ENCODE assay signal across 13 mouse cellular contexts in the genomic region with DNA sequence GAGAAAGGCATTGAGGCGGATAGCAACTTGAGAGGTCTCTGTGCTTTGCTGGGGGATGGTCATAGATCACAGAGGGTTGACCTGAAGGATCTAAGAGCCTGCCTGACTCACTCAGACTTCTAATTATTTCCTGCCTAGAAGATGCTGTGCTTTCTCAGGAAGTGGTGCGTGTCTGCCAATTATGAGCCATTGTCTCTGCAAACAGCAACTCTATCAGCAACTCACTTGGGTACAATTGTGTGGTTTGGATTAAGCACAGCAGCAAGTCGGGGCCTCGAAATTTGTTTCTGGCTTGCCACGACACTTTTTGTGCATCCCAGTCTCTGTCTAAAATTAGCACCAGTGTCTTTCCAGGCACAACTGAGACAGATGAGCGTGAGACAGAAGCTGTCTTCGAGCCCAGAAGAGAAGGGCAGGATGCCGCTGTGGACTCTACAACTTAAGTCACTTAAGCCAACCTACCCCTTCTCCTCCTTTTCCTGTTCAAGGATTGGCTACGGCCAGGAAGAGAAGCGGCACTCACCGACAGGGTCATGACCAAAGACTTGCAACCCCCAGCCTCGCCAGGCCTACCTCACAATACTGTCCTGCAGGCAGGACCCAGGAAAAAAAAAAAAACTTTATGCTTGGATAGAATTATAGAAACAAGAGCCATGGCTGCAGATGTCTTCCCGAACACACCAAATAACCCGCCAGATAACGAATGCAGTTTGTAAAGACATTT. TPM values are rescaled to one million over a fixed set of nuclear protein-coding genes. Genes with fewer than 3 reads are reported as not detected.
DNase-seq lines count a peak whose midpoint lies in the region; ATAC-seq and TF ChIP-seq lines count a peak whose summit lies in the region.
"Had no signal": no experiment of that assay in that cellular context is flagged by ENCODE, and none has a peak within 500 bp of the region (broad histone marks: within the 10 kb centered on the region; RNA-seq: fewer than 3 reads in every experiment).

No protein-coding gene starts in this region.

- no peaks in the 10 kb centered on the region for H3K9me3 ChIP-seq in liver, embryonic 13.5 days (replicated peaks)
- H3K9me3 ChIP-seq: midbrain, embryonic 12.5 days had no signal

- H3K4me1 ChIP-seq in embryonic fibroblast, embryonic 13.5 days (ENCODE audit: control insufficient read depth, insufficient read depth, low read length) = peaks cover 17% of the 10 kb centered on the region
- H3K4me1 ChIP-seq in liver, embryonic 13.5 days (replicated peaks) = no peaks in the 10 kb centered on the region
- H3K4me1 ChIP-seq: midbrain, embryonic 12.5 days had no signal

- peaks cover 40% of the 10 kb centered on the region for H3K36me3 ChIP-seq in liver, embryonic 13.5 days

- peak overlapping the region; percentile 63 for H3K27ac ChIP-seq in embryonic fibroblast, embryonic 13.5 days (ENCODE audit: insufficient read depth, low read length)
- peak overlapping the region; percentile 15; the same call in 1 of the 2 replicates for H3K27ac ChIP-seq in liver, embryonic 13.5 days
- H3K27ac ChIP-seq: midbrain, embryonic 12.5 days had no signal

- intact Hi-C loops in left cerebral cortex, postnatal 25 days (cut with DNase I) = no loop called here

- no peak overlapping the region for H3K4me2 ChIP-seq in liver, embryonic 13.5 days
- H3K4me2 ChIP-seq: midbrain, embryonic 12.5 days had no signal

- H3K4me3 ChIP-seq in embryonic fibroblast, embryonic 13.5 days (ENCODE audit: insufficient read depth, low read length) = no peak overlapping the region
- no peak overlapping the region for H3K4me3 ChIP-seq in liver, embryonic 13.5 days (replicated peaks)
- H3K4me3 ChIP-seq: midbrain, embryonic 12.5 days had no signal

- H3K9ac ChIP-seq in liver, embryonic 13.5 days = no peak overlapping the region
- H3K9ac ChIP-seq: midbrain, embryonic 12.5 days had no signal

- H3K27me3 ChIP-seq in liver, embryonic 13.5 days = no peaks in the 10 kb centered on the region
- H3K27me3 ChIP-seq: midbrain, embryonic 12.5 days had no signal

- WGBS in liver, embryonic 13.5 days (ENCODE audit: insufficient replicate concordance) = 54% methylated on average over 15 of the region's 15 CpGs

- no peak for TF ChIP-seq CTCF in embryonic fibroblast, embryonic 13.5 days (IDR thresholded peaks at IDR 0.05; ENCODE audit: borderline replicate concordance, insufficient read depth, low read length)

- TF ChIP-seq POLR2A in embryonic fibroblast, embryonic 13.5 days (IDR thresholded peaks at IDR 0.05; ENCODE audit: low read depth, low read length) = no peak

- peak; percentile 9 to 43 for DNase-seq in left cerebral cortex, postnatal 25 days (ENCODE audit: low spot score in 2 of 2)
- no peak for DNase-seq in left cerebral cortex, adult 11 months (ENCODE audit: low spot score)
- peak; percentile 21 for DNase-seq in adipocyte (ENCODE audit: low spot score)
- no peak for DNase-seq in liver, embryonic 13.5 days
- DNase-seq in thymus, postnatal 4 days = no peak
- DNase-seq in adrenal gland, adult 18-20 months (ENCODE audit: low spot score in 2 of 2) = no peak
- DNase-seq: adrenal gland, postnatal 25 days; cerebellum, adult 8-10 months had no signal

- no peak for ATAC-seq in liver, embryonic 13.5 days (ENCODE audit: low read depth)
- ATAC-seq: intestine, postnatal 0 days had no signal

RNA-seq across cellular contexts. Expression of gene Eif2b2, which starts 8.8 kb away (rescaled TPM):
- 10 to 100 TPM; 59.8 to 76.8 TPM for total RNA-seq in left cerebral cortex, postnatal 25 days (2021)
- polyA plus RNA-seq in embryonic fibroblast, embryonic 13.5 days (2011; ENCODE audit: insufficient read length, low read depth, missing spikeins) = 51.1 and 54.8 TPM in 2 replicates
- polyA plus RNA-seq in liver, embryonic 13.5 days (2015; fragmentation: Nextera tagmentation; extraction: Ambion mirVana) = 49.4 and 49.9 TPM in 2 replicates
- total RNA-seq in adrenal gland, adult 18-20 months (2021) = 10 to 100 TPM; 61.9 to 77.9 TPM

RNA-seq across cellular contexts. Expression of gene Mlh3, which starts 42.4 kb away (rescaled TPM):
- total RNA-seq in left cerebral cortex, postnatal 25 days (2021) = 10 to 100 TPM; 14.9 to 18.4 TPM
- 13.4 and 14.4 TPM in 2 replicates for polyA plus RNA-seq in embryonic fibroblast, embryonic 13.5 days (2011; ENCODE audit: insufficient read length, low read depth, missing spikeins)
- polyA plus RNA-seq in liver, embryonic 13.5 days (2015; fragmentation: Nextera tagmentation; extraction: Ambion mirVana) = 2.8 and 3.0 TPM in 2 replicates
- 1 to 10 TPM; 8.0 to 9.2 TPM for total RNA-seq in adrenal gland, adult 18-20 months (2021)

RNA-seq across cellular contexts. Expression of gene Pgf, which starts 50.4 kb away (rescaled TPM):
- total RNA-seq in left cerebral cortex, postnatal 25 days (2021) = 1 to 10 TPM; 1.7 to 2.8 TPM
- 3.7 and 6.6 TPM in 2 replicates for polyA plus RNA-seq in embryonic fibroblast, embryonic 13.5 days (2011; ENCODE audit: insufficient read length, low read depth, missing spikeins)
- polyA plus RNA-seq in liver, embryonic 13.5 days (2015; fragmentation: Nextera tagmentation; extraction: Ambion mirVana) = 0.50 and 0.60 TPM in 2 replicates
- 1 to 10 TPM in 1 of 2 experiments, under 1 TPM in 1; 0.30 to 1.4 TPM for total RNA-seq in adrenal gland, adult 18-20 months (2021)
- total RNA-seq: granulocyte monocyte progenitor cell, adult 5-6 weeks; MEL had no signal

Comparison
In these comparisons a context has a peak if more than half of its experiments do, and no peak if none do; other contexts are left out.
1. DNase-seq: peak in left cerebral cortex, postnatal 25 days (2 of 2) and adipocyte (single experiment); none in left cerebral cortex, adult 11 months (single experiment), liver, embryonic 13.5 days (single experiment), thymus, postnatal 4 days (single experiment) and adrenal gland, adult 18-20 months (0 of 2).